Mouse (Mus musculus) ovary, adult 18-20 months (tissue): Measurements from ENCODE around the gene Gpr152.
A peak's percentile ranks its signal among the peaks of the same experiment; 100 is the strongest.

Source experiments
- DNase-seq: peaks from one replicate; pipeline ENCODE4 v3.0.0; 2022; ENCODE audit warnings: low spot score, mixed read lengths

Gpr152 gene

DNA sequence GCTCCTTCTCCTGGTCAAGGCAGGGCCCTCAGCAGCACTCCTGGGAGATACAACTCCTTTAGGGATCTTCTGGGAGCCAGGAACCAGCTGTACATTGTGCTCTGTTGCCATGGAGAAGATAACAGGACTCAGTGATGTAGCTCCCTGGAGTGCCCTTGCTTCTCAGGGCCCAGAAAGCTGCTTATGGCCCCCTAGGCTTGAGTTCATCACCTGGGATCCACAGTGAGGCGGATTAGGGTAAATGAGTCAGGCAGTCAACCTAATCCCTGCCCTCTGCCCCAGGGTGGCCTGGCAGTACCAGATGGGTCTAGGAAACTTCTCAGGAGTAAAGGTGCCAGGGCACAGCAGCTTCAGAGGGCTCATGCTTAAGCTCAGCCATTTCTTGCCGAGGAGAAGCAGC, at the start of gene Gpr152:
Gene Gpr152, plus strand, starts transcription at position 342 of the 400 bp plus-strand sequence.
- no peak for DNase-seq

DNA sequence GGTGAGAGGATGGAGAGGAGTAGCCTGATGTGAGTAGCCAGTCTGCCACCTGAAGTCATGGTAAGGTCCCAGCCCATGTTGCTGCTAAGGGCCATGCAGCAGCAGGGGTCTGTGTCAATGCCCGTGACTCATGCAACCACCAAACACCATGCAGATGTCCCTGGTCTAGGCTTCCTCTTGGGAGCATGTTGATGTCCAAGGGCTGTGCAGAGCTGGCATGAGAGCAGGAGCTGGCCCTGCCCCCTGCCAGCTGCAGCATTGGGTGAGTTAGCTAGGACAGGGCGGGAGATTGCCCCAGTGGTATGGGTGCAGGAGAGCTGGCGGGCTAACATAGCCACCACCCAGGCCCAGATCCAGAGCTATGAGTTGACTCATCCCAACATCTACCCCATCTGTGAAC, 49.1 kb upstream of the Gpr152 start:
- no peak for DNase-seq

DNA sequence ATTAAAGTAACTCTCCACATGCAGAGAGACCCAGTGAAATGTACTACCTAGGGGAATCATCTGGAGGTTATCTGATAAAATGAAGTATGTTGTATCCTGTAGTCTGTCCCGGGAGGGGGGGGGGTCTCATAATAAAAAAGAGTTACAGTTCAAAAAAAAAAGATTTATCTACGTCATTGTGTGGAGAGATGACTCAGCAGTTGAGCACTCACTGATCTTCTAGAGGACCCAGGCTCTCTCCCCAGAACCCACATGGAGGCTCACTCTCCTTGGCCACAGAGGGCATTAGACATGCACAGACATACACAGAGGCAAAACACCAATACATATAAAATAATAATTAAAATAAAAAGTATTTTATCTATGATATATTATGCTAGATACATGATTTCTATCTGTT, 48.2 kb upstream of the Gpr152 start:
- no peak for DNase-seq

GRCm38 (mm10) chr19:4092750-4093149, 46.8 kb upstream of the Gpr152 start:
- no peak for DNase-seq

DNA sequence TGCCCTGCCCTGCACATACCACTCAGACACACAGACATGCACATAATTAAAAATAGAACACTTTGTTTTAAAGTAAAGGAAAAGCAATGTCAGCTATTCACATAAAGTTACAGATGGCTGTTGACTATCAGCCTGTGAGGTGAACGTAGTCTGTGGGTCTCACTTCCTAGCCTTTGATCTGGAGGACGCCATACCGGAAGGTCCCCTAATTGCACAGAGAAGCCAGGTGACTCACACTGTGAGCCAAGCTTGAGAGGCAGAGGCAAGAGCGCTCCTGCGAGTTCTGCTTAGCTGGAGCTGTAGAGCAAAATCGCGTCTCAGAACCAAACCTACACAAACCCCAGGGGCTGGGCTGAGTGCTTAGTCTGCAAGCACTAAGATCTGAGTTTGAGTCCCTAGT, 45.8 kb upstream of the Gpr152 start:
- DNase-seq, result no peak

DNA sequence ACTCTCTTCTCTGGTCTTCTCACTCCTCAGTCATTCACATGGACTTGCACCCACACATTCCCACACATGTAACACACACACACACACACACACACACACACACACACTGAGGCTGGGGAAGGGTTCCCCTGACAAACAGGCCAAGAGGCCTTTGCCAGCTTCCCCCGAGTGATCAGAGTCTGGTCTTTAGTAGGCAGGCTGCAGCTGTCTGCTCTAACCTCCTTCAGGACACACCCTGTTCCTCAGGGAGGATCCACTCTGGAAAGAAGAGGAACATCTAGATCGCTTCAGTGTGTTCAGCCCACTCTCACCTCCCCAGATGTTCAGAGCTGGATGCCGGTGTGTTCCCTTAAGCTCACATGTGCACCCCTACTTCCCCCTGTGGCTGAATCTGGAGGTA, 45.2 kb upstream of the Gpr152 start:
- no peak for DNase-seq

DNA sequence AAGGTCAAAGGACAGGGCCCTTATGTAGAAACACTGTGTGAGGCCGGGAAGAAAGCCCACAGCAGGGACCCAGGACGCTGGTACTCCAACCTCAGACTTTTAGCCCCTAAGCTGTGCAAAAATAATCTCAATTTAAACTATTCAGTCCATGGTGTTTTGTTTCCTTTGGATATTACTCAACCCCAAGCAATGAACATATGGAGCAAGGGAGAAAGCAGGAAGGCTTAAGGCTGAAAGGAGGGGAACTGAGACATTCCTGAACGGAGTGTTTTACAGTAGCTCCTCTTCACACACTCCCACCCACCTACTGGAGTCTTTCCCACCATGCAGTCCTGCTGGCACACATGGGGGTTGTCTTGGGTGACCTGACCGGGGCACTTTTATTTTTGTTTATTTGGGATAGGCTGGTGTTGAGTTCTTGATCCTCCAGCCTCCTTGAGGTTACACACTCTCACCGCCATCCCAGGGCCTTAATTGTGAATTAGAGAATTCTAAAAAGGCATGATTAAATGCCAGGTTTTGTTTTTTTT, 44.7 kb upstream of the Gpr152 start:
- DNase-seq, result no peak

DNA sequence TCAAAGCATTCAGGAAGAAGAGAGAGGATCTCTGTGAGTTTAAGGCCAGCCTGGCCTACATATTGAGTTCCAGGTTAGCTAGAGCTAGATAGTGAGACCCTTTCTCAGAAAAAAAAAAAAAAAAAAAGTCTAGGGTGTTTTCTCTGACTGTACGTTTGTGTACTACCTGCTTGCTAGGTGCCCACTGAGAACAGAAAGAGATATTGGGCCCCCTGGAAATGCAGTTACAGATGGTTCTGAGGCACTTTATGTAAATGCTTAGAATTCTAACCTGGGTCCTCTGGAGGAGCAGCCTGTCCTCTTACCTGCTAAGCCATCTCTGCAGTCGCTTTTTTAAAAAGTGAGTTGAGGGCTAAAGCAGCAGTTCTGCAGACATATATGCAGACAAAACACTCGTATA, 43.8 kb upstream of the Gpr152 start:
- no peak for DNase-seq

GRCm38 (mm10) chr19:4096642-4097440, 42.7 kb upstream of the Gpr152 start, which contains the start of gene Cdk2ap2:
TSS of gene Cdk2ap2 (plus strand) at chr19:4097182.
- peak; percentile 99 for DNase-seq

- no peak for DNase-seq
These were observed 42.2 kb upstream of the Gpr152 start for GRCm38 (mm10) chr19:4097441-4097825.

DNA sequence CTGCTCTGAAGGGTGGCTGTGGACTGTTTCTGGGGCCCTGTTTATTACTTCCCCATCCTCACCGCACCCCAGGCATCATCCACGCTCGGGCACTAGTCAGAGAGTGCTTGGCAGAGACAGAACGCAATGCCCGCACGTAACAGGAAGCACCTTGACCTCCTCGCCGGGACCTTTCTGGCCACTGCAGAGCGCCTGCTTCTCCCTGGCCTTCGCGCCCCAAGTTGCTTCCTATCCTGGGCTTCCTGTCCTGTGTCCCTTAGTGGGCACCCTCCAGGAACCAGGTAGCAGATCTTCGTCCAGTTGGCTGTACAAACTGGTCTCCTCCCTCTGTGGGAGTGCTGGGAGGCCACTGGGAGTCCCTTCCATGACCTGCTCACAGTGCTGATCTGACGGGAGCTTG, 41.2 kb upstream of the Gpr152 start:
- no peak for DNase-seq

- peak; percentile 84 for DNase-seq
These were observed 40.5 kb upstream of the Gpr152 start for GRCm38 (mm10) chr19:4099056-4099455.

- DNase-seq, result peak; percentile 63
These were observed 39.5 kb upstream of the Gpr152 start, which contains the start of gene Pitpnm1 for GRCm38 (mm10) chr19:4099837-4100717. TSS of gene Pitpnm1 (plus strand) at chr19:4099998.

- peak; percentile 56 for DNase-seq
These were observed 38.8 kb upstream of the Gpr152 start for GRCm38 (mm10) chr19:4100718-4101261.

- DNase-seq, result no peak
These were observed 38.1 kb upstream of the Gpr152 start for GRCm38 (mm10) chr19:4101466-4101865.

DNA sequence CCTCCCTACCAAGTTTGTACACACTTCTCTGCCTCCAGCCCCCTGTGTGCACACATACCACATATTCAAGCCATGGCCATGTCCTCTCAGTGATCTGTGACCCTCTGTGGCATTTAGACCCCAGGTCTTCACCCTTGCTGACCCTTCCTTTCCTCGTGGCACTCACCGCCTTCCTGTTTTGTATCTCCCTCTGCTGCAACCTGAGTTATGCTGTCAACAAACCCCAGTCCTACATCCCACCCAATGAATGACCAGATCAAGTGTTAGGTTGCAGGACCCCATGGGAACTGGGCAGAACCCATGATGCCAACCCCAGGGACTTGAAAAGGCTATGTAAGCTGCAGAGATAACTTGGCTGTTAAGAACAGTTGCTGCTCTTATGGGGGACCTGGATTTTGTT, 37.5 kb upstream of the Gpr152 start:
- no peak for DNase-seq

- DNase-seq, result no peak
These were observed 37.0 kb upstream of the Gpr152 start for GRCm38 (mm10) chr19:4102626-4103025.

GRCm38 (mm10) chr19:4103294-4103693, 36.3 kb upstream of the Gpr152 start:
- DNase-seq, result no peak

DNA sequence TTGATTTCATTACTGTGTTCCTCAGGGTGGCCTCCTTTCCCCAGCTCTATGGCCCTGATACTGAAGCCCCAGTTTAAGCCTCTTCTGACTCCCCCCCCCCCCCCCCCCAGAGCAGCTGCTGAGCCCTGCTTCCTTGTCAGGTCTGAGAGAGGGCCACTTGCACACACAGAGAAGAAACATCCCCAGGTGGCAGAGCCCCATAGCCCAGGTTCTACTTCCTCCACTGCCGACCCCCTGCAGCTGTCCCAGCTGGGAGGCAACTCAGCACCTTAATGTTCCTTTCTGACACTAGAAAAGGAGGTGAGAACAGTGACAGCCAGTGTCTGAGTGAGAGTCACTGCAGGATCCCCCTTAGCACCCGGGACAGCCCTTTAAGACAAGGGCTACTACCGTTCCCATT, 35.8 kb upstream of the Gpr152 start:
- DNase-seq, result no peak

DNA sequence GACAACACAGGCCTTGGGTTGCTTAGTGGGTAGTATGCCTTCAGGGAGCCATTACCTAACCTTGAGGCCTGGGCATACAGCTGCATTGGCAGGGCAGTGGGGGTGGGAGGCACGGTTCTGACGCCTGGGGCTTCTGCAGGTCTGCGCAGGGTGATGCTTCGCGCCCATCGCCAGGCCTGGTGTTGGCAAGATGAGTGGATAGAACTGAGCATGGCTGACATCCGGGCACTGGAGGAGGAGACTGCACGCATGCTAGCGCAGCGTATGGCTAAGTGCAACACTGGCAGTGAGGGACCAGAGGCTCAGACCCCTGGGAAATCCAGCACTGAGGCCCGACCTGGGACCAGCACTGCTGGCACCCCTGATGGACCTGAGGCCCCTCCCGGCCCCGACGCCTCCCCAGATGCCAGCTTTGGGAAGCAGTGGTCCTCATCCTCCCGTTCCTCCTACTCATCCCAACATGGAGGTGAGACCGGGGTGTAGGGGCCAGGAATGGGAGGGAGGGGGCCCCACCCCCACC, 34.9 kb upstream of the Gpr152 start:
- no peak for DNase-seq

GRCm38 (mm10) chr19:4106654-4107053, 32.9 kb upstream of the Gpr152 start:
- no peak for DNase-seq

- no peak for DNase-seq
These were observed 31.1 kb upstream of the Gpr152 start for GRCm38 (mm10) chr19:4108535-4108934.
